Mouse (Mus musculus) kidney, embryonic 14.5 days (tissue): ENCODE measurements at regions not wholly inside any gene's neighbourhood (a gene's known extent, or its start where the extent isn't known, plus 50 kb on each side); places are given as distances from the start of the nearest gene placed in this dataset.

Experiments used
- ATAC-seq: fragments of 200-750 bp; cut with Nextera tagmentation; 2 replicates; pipeline ENCODE4 v1.8.0; 2017; ENCODE audit warnings: moderate number of reproducible peaks, mild to moderate bottlenecking, moderate TSS enrichment, moderate library complexity; ENCODE audit not compliant: low FRiP score, low TSS enrichment
- H3K27ac ChIP-seq: fragments of 300-500 bp; sonication (generic); 2 replicates; pipeline ENCODE4 v1.5.1; 2014; ENCODE audit warnings: low read depth, mild to moderate bottlenecking, low read length, moderate library complexity, mixed read lengths
- H3K27me3 ChIP-seq: fragments of 300-500 bp; sonication (generic); 2 replicates; pipeline ENCODE4 v1.6.1; 2014; ENCODE audit warnings: mild to moderate bottlenecking, low read length; ENCODE audit not compliant: control insufficient read depth, insufficient read depth
- H3K36me3 ChIP-seq: fragments of 300-500 bp; sonication (generic); 2 replicates; pipeline ENCODE4 v1.6.1; 2014; ENCODE audit warnings: low read length, mixed read lengths; ENCODE audit not compliant: control insufficient read depth, insufficient read depth
- H3K4me1 ChIP-seq: fragments of 300-500 bp; sonication (generic); 2 replicates; pipeline ENCODE4 v1.6.1; 2014; ENCODE audit warnings: low read length, mixed read lengths; ENCODE audit not compliant: control insufficient read depth, insufficient read depth
- H3K4me2 ChIP-seq: fragments of 300-500 bp; sonication (generic); replicated peaks from 2 replicates; pipeline ENCODE4 v1.6.1; 2014; ENCODE audit warnings: low read depth, mild to moderate bottlenecking, low read length
- H3K4me3 ChIP-seq: fragments of 300-500 bp; sonication (generic); 2 replicates; pipeline ENCODE4 v1.5.1; 2014; ENCODE audit warnings: mild to moderate bottlenecking, low read length
- H3K9ac ChIP-seq: fragments of 300-500 bp; sonication (generic); 2 replicates; pipeline ENCODE4 v1.6.1; 2014; ENCODE audit warnings: low read depth, mild to moderate bottlenecking, low read length, moderate library complexity
- H3K9me3 ChIP-seq: fragments of 300-500 bp; sonication (generic); 2 replicates; pipeline ENCODE4 v1.6.1; 2016; ENCODE audit warnings: low read length; ENCODE audit not compliant: control insufficient read depth
- WGBS: fragments of 180-500 bp; shearing (Covaris S2); extraction: QIAGEN DNeasy Blood & Tissue Kit; methylation state at CpG from one replicate; pipeline ENCODE4 v1.1.7; 2014; 5-methylcytosine and 5-hydroxymethylcytosine counted together

- Histone ChIP-seq H3K9ac (no peak overlapping the region), H3K4me2 (no peak overlapping the region), H3K4me1 (peaks cover 5% of the 10 kb centered on the region; the same call in 1 of the 2 replicates), H3K36me3 (no peaks in the 10 kb centered on the region), H3K9me3 (no peaks in the 10 kb centered on the region), H3K27me3 (no peaks in the 10 kb centered on the region), H3K27ac (no peak overlapping the region), H3K4me3 (no peak overlapping the region)
- WGBS = 15% methylated on average over 11 of the region's 11 CpGs
- ATAC-seq = peak; percentile 60; the same call in 1 of the 2 replicates
Measured at GRCm38 (mm10) chr13:44509526-44510159, 219.6 kb upstream of the Jarid2 start.

GRCm38 (mm10) chr13:44513378-44514285, 215.6 kb upstream of the Jarid2 start:
- no peak overlapping the region for H3K27ac ChIP-seq
- no peak for ATAC-seq
- no peaks in the 10 kb centered on the region for H3K36me3 ChIP-seq
- no peak overlapping the region for H3K9ac ChIP-seq
- no peak overlapping the region for H3K4me2 ChIP-seq
- H3K27me3 ChIP-seq = no peaks in the 10 kb centered on the region
- WGBS = 61% methylated on average over 13 of the region's 13 CpGs
- H3K9me3 ChIP-seq = no peaks in the 10 kb centered on the region
- H3K4me1 ChIP-seq = peaks cover 8% of the 10 kb centered on the region; the same call in 1 of the 2 replicates
- no peak overlapping the region for H3K4me3 ChIP-seq

GRCm38 (mm10) chr13:44514636-44515158, 214.6 kb upstream of the Jarid2 start:
- Histone ChIP-seq H3K27ac (no peak overlapping the region), H3K4me2 (no peak overlapping the region), H3K36me3 (no peaks in the 10 kb centered on the region), H3K27me3 (no peaks in the 10 kb centered on the region), H3K9me3 (no peaks in the 10 kb centered on the region), H3K9ac (no peak overlapping the region), H3K4me1 (peaks cover 4% of the 10 kb centered on the region; the same call in 1 of the 2 replicates), H3K4me3 (no peak overlapping the region)
- WGBS = 79% methylated on average over 5 of the region's 5 CpGs
- ATAC-seq = no peak

GRCm38 (mm10) chr13:44516863-44517262, 212.4 kb upstream of the Jarid2 start:
- no peaks in the 10 kb centered on the region for H3K36me3 ChIP-seq
- no peak overlapping the region for H3K4me2 ChIP-seq
- no peak overlapping the region for H3K9ac ChIP-seq
- no peak overlapping the region for H3K4me3 ChIP-seq
- no peaks in the 10 kb centered on the region for H3K27me3 ChIP-seq
- 33% methylated on average over 4 of the region's 4 CpGs for WGBS
- no peak overlapping the region for H3K27ac ChIP-seq
- 0 out of 2 replicates have a peak, but pooled peaks cover 3% of the 10 kb centered on the region for H3K4me1 ChIP-seq
- no peaks in the 10 kb centered on the region for H3K9me3 ChIP-seq
- peak; percentile 49; the same call in 1 of the 2 replicates for ATAC-seq

GRCm38 (mm10) chr13:44517312-44517711, 212.0 kb upstream of the Jarid2 start:
- Histone ChIP-seq H3K4me1 (0 out of 2 replicates have a peak, but pooled peaks cover 3% of the 10 kb centered on the region), H3K27ac (no peak overlapping the region), H3K27me3 (no peaks in the 10 kb centered on the region), H3K4me3 (no peak overlapping the region), H3K9ac (no peak overlapping the region), H3K9me3 (no peaks in the 10 kb centered on the region), H3K36me3 (no peaks in the 10 kb centered on the region), H3K4me2 (no peak overlapping the region)
- no peak for ATAC-seq
- WGBS = 72% methylated on average over 9 of the region's 9 CpGs

GRCm38 (mm10) chr13:44518215-44518614, 211.1 kb upstream of the Jarid2 start:
- H3K9me3 ChIP-seq = no peaks in the 10 kb centered on the region
- H3K4me2 ChIP-seq = no peak overlapping the region
- 0 out of 2 replicates have a peak, but pooled peaks cover 3% of the 10 kb centered on the region for H3K4me1 ChIP-seq
- no peaks in the 10 kb centered on the region for H3K36me3 ChIP-seq
- H3K9ac ChIP-seq = no peak overlapping the region
- 85% methylated on average over 4 of the region's 4 CpGs for WGBS
- H3K27me3 ChIP-seq = no peaks in the 10 kb centered on the region
- no peak overlapping the region for H3K4me3 ChIP-seq
- no peak for ATAC-seq
- no peak overlapping the region for H3K27ac ChIP-seq

- no peak overlapping the region for H3K4me2 ChIP-seq
- H3K4me1 ChIP-seq = no peaks in the 10 kb centered on the region
- ATAC-seq = no peak
- no peaks in the 10 kb centered on the region for H3K9me3 ChIP-seq
- H3K36me3 ChIP-seq = no peaks in the 10 kb centered on the region
- WGBS = 44% methylated on average over 4 of the region's 4 CpGs
- no peaks in the 10 kb centered on the region for H3K27me3 ChIP-seq
- no peak overlapping the region for H3K4me3 ChIP-seq
- H3K27ac ChIP-seq = no peak overlapping the region
- no peak overlapping the region for H3K9ac ChIP-seq
Measured at GRCm38 (mm10) chr13:44523516-44523915, 205.8 kb upstream of the Jarid2 start.

- Histone ChIP-seq H3K27me3 (no peaks in the 10 kb centered on the region), H3K9ac (no peak overlapping the region), H3K36me3 (no peaks in the 10 kb centered on the region), H3K27ac (no peak overlapping the region), H3K4me2 (no peak overlapping the region), H3K9me3 (no peaks in the 10 kb centered on the region), H3K4me3 (no peak overlapping the region), H3K4me1 (no peaks in the 10 kb centered on the region)
- 88% methylated on average over 9 of the region's 9 CpGs for WGBS
- no peak for ATAC-seq
Measured at GRCm38 (mm10) chr13:44530867-44531564, 198.3 kb upstream of the Jarid2 start.
